Mouse (Mus musculus) CH12.LX (cell line): Measurements from ENCODE around the gene Rab1b. TPM values are rescaled to one million over a fixed set of nuclear protein-coding genes. Genes with fewer than 3 reads are reported as not detected.

Experiments
- DNase-seq: peaks from one replicate; pipeline ENCODE4 v3.0.0-alpha.2; 2013; ENCODE audit errors: extremely low read depth
- H3K27ac ChIP-seq: 2 replicates; pipeline ENCODE4 v1.5.1; 2012; ENCODE audit warnings: low read depth, mild to moderate bottlenecking, control low read depth, moderate library complexity; ENCODE audit not compliant: insufficient read depth
- H3K27me3 ChIP-seq: replicated peaks from 2 replicates; pipeline ENCODE3; 2012; ENCODE audit warnings: inconsistent platforms
- H3K36me3 ChIP-seq, 2 experiments: replicated peaks in 1 of 2; 2 replicates each; pipeline versions ENCODE3 to v1.6.1; 2012; ENCODE audit warnings: inconsistent platforms in 1 of 2, low read length in 1 of 2, mild to moderate bottlenecking in 1 of 2, mixed read lengths in 1 of 2, moderate library complexity in 1 of 2; ENCODE audit not compliant: control insufficient read depth in 1 of 2, insufficient read depth in 1 of 2
- H3K4me1 ChIP-seq, 2 experiments: 2 replicates each; pipeline ENCODE4 v1.6.1; 2012; ENCODE audit warnings: inconsistent platforms in 1 of 2, moderate library complexity in 1 of 2; ENCODE audit not compliant: insufficient read depth in 2 of 2, control insufficient read depth in 1 of 2
- H3K4me2 ChIP-seq: 2 replicates; pipeline ENCODE4 v1.6.1; 2012; ENCODE audit warnings: low read depth, mild to moderate bottlenecking, control low read depth; ENCODE audit not compliant: poor library complexity, insufficient read depth, severe bottlenecking
- H3K4me3 ChIP-seq, 3 experiments: fragments of 150-350 bp in 1 of 3; sonication (generic) in 1 of 3; replicated peaks in 1 of 3; 2 replicates each; pipeline versions ENCODE3 to v1.5.1; 2011 to 2012; ENCODE audit warnings: low read depth in 2 of 3, low read length in 2 of 3, mild to moderate bottlenecking in 2 of 3, moderate library complexity in 2 of 3, control low read depth in 1 of 3, improper control_type of control experiment in 1 of 3, inconsistent platforms in 1 of 3, mixed read lengths in 1 of 3; ENCODE audit not compliant: poor library complexity in 1 of 3
- H3K79me2 ChIP-seq: replicated peaks from 2 replicates; pipeline ENCODE4 v1.6.1; 2012; ENCODE audit warnings: mild to moderate bottlenecking, moderate library complexity; ENCODE audit not compliant: control insufficient read depth, poor library complexity, insufficient read depth, severe bottlenecking; ENCODE audit errors: extremely low read depth
- H3K9ac ChIP-seq: 2 replicates; pipeline ENCODE4 v1.6.1; 2012; ENCODE audit warnings: low read depth, mild to moderate bottlenecking, control low read depth, moderate library complexity; ENCODE audit not compliant: insufficient read depth
- H3K9me3 ChIP-seq: replicated peaks from 2 replicates; pipeline ENCODE3; 2012; ENCODE audit warnings: low read length, inconsistent platforms, mixed read lengths
- CHD1 ChIP-seq: IDR thresholded peaks from 2 replicates; pipeline ENCODE4 v1.6.1; 2012; ENCODE audit warnings: low read depth, low read length, improper control_type of control experiment, inconsistent platforms
- CTCF ChIP-seq, 2 experiments: IDR thresholded peaks in 1 of 2; conservative IDR thresholded peaks in 1 of 2; 2 replicates each; pipeline ENCODE4 v1.5.1; 2011 to 2012; ENCODE audit warnings: low read depth in 2 of 2, low read length in 2 of 2, improper control_type of control experiment in 1 of 2, inconsistent platforms in 1 of 2, mild to moderate bottlenecking in 1 of 2, moderate library complexity in 1 of 2
- ELF1 ChIP-seq: IDR thresholded peaks from 2 replicates; pipeline ENCODE4 v1.6.1; 2014; ENCODE audit warnings: low read depth, mild to moderate bottlenecking, inconsistent platforms, low read length, improper control_type of control experiment
- ETS1 ChIP-seq: conservative IDR thresholded peaks from 2 replicates; pipeline ENCODE4 v1.6.1; 2012; ENCODE audit warnings: low read depth, mild to moderate bottlenecking, inconsistent platforms, low read length, improper control_type of control experiment, moderate library complexity
- GABPA ChIP-seq: IDR thresholded peaks from 2 replicates; pipeline ENCODE4 v1.6.1; 2012; ENCODE audit warnings: low read depth, low read length, improper control_type of control experiment, inconsistent platforms; ENCODE audit not compliant: insufficient replicate concordance
- HCFC1 ChIP-seq: IDR thresholded peaks from 2 replicates; pipeline ENCODE4 v1.6.1; 2012; ENCODE audit warnings: low read depth, mild to moderate bottlenecking, inconsistent platforms, low read length, improper control_type of control experiment
- IRF4 ChIP-seq: IDR thresholded peaks from 2 replicates; pipeline ENCODE4 v1.6.1; 2014; ENCODE audit warnings: low read depth, mild to moderate bottlenecking, inconsistent platforms, low read length, improper control_type of control experiment
- JUND ChIP-seq: conservative IDR thresholded peaks from 2 replicates; pipeline ENCODE4 v1.6.1; 2011; ENCODE audit warnings: low read depth, low read length, improper control_type of control experiment
- KAT2A ChIP-seq: IDR thresholded peaks from 2 replicates; pipeline ENCODE4 v1.6.1; 2012; ENCODE audit warnings: low read length, improper control_type of control experiment, inconsistent platforms; ENCODE audit not compliant: insufficient replicate concordance
- MAFK ChIP-seq: IDR thresholded peaks from 2 replicates; pipeline ENCODE4 v1.6.1; 2011; ENCODE audit warnings: low read length, improper control_type of control experiment; ENCODE audit not compliant: insufficient replicate concordance
- MAX ChIP-seq: IDR thresholded peaks from 2 replicates; pipeline ENCODE4 v1.6.1; 2011; ENCODE audit warnings: low read length, improper control_type of control experiment
- MAZ ChIP-seq: IDR thresholded peaks from 2 replicates; pipeline ENCODE4 v1.6.1; 2012; ENCODE audit warnings: low read depth, mild to moderate bottlenecking, inconsistent platforms, low read length, improper control_type of control experiment, moderate library complexity
- MEF2A ChIP-seq: IDR thresholded peaks from 2 replicates; pipeline ENCODE4 v1.6.1; 2014; ENCODE audit warnings: low read depth, mild to moderate bottlenecking, inconsistent platforms, low read length, improper control_type of control experiment, borderline replicate concordance
- MXI1 ChIP-seq: IDR thresholded peaks from 2 replicates; pipeline ENCODE4 v1.6.1; 2011; ENCODE audit warnings: mild to moderate bottlenecking, low read depth, low read length, improper control_type of control experiment
- MYC ChIP-seq: IDR thresholded peaks from 2 replicates; pipeline ENCODE4 v1.6.1; 2011; ENCODE audit warnings: low read depth, mild to moderate bottlenecking, improper control_type of control experiment, low read length
- NELFE ChIP-seq: IDR thresholded peaks from 2 replicates; pipeline ENCODE4 v1.6.1; 2011; ENCODE audit warnings: low read depth, low read length, improper control_type of control experiment
- NRF1 ChIP-seq: IDR thresholded peaks from 2 replicates; pipeline ENCODE4 v1.6.1; 2014; ENCODE audit warnings: low read depth, mild to moderate bottlenecking, inconsistent platforms, low read length, improper control_type of control experiment, moderate library complexity
- PAX5 ChIP-seq: IDR thresholded peaks from 2 replicates; pipeline ENCODE4 v1.6.1; 2012; ENCODE audit warnings: low read length, inconsistent platforms, mixed read lengths
- RAD21 ChIP-seq: IDR thresholded peaks from 2 replicates; pipeline ENCODE4 v1.6.1; 2011; ENCODE audit warnings: low read depth, mild to moderate bottlenecking, low read length, improper control_type of control experiment, moderate library complexity
- RCOR1 ChIP-seq: conservative IDR thresholded peaks from 2 replicates; pipeline ENCODE4 v1.6.1; 2012; ENCODE audit warnings: low read depth, mild to moderate bottlenecking, inconsistent platforms, low read length, improper control_type of control experiment
- SMC3 ChIP-seq: IDR thresholded peaks from 2 replicates; pipeline ENCODE4 v1.6.1; 2011; ENCODE audit warnings: low read depth, low read length, improper control_type of control experiment
- TBP ChIP-seq: conservative IDR thresholded peaks from 2 replicates; pipeline ENCODE4 v1.6.1; 2011; ENCODE audit warnings: low read depth, low read length, improper control_type of control experiment
- TCF12 ChIP-seq: IDR thresholded peaks from 2 replicates; pipeline ENCODE4 v1.6.1; 2014; ENCODE audit warnings: low read depth, mild to moderate bottlenecking, inconsistent platforms, low read length, improper control_type of control experiment
- UBTF ChIP-seq: IDR thresholded peaks from 2 replicates; pipeline ENCODE4 v1.6.1; 2012; ENCODE audit warnings: low read depth, mild to moderate bottlenecking, inconsistent platforms, low read length, improper control_type of control experiment, moderate library complexity
- USF1 ChIP-seq: IDR thresholded peaks from 2 replicates; pipeline ENCODE4 v1.6.1; 2014; ENCODE audit warnings: low read depth, mild to moderate bottlenecking, inconsistent platforms, low read length, improper control_type of control experiment
- USF2 ChIP-seq: conservative IDR thresholded peaks from 2 replicates; pipeline ENCODE4 v1.6.1; 2011; ENCODE audit warnings: low read depth, low read length, improper control_type of control experiment
- ZKSCAN1 ChIP-seq: IDR thresholded peaks from 2 replicates; pipeline ENCODE4 v1.6.1; 2012; ENCODE audit warnings: low read depth, inconsistent platforms, low read length, improper control_type of control experiment, borderline replicate concordance
- ZNF384 ChIP-seq: IDR thresholded peaks from 2 replicates; pipeline ENCODE4 v1.6.1; 2012; ENCODE audit warnings: low read depth, low read length, improper control_type of control experiment, inconsistent platforms
- dilution Hi-C: fragments of 300-500 bp; cut with MboI; formaldehyde crosslinking; loops from 2 replicates; pipeline ENCODE4 v1.14.3; 2020; ENCODE audit warnings: low sequenced_read_pairs; ENCODE audit not compliant: extremely low pct_unique_long_range_greater_than_20kb, extremely low pct_ligation_motif_present
- in situ Hi-C: fragments of 300-500 bp; cut with MboI; formaldehyde crosslinking; loops from 3 replicates; pipeline ENCODE4 v1.14.3; 2019; ENCODE audit warnings: low sequenced_read_pairs, low pct_ligation_motif_present, low pct_unique_long_range_greater_than_20kb, mixed read lengths
- polyA plus RNA-seq: library from polyadenylated mRNA; unstranded; fragments of >175 nt; gene quantifications from 2 replicates; pipeline ENCODE4 v1.2.1, GENCODE M21; 2012; ENCODE audit warnings: low read depth; ENCODE audit not compliant: insufficient read length
- total RNA-seq, 2 experiments: library from RNA; depleted of rRNA; stranded (reverse); fragments of 300-350 nt in 1 of 2; fragments of >200 nt in 1 of 2; gene quantifications; 2 replicates each; pipeline ENCODE4 v1.2.3; 2012 to 2014

Gene Rab1b
- total and polyA plus RNA-seq, 3 experiments: 78.4 to 88.3 (median 87.1) TPM

GRCm38 (mm10) chr19:5139640-5140039, 32.8 kb upstream of the Rab1b start (continued):
- TF ChIP-seq MYC (no peak), ZKSCAN1 (no peak), NRF1 (no peak), GABPA (no peak), CTCF (conservative IDR thresholded peaks at IDR 0.05 in 1 of 2, IDR thresholded peaks at IDR 0.05 in 1 of 2; ENCODE audit: low read depth in 2 of 2, low read length in 2 of 2) (peak; percentile 53 to 85), KAT2A (no peak), SMC3 (peak; percentile 71)

- Histone ChIP-seq H3K36me3 (peaks cover 18 to 25% of the 10 kb centered on the region in 2 experiments), H3K9me3 (no peaks in the 10 kb centered on the region), H3K27me3 (peaks cover 15% of the 10 kb centered on the region), H3K79me2 (no peaks in the 10 kb centered on the region), H3K27ac (no peak overlapping the region), H3K9ac (no peak overlapping the region), H3K4me2 (no peak overlapping the region), H3K4me1 (no peaks in the 10 kb centered on the region), H3K4me3 (no peak overlapping the region)
- dilution Hi-C loops: no loop called here
- no peak for DNase-seq
- TF ChIP-seq MAZ: no peak
- TF ChIP-seq MXI1: no peak
- TF ChIP-seq RAD21: no peak
- TF ChIP-seq NELFE: no peak
- TF ChIP-seq ETS1: no peak
- TF ChIP-seq UBTF: no peak
- no peak for TF ChIP-seq TCF12
- no peak for TF ChIP-seq GABPA
- no peak for TF ChIP-seq MYC
- TF ChIP-seq TBP: no peak
- TF ChIP-seq RCOR1: no peak
- TF ChIP-seq MAX: no peak
- TF ChIP-seq USF2: no peak
- TF ChIP-seq PAX5: no peak
- no peak for TF ChIP-seq HCFC1
- in situ Hi-C loops: no loop called here
Observed at GRCm38 (mm10) chr19:5131237-5131636, 24.4 kb upstream of the Rab1b start.

GRCm38 (mm10) chr19:5129770-5130169, 22.9 kb upstream of the Rab1b start:
- Histone ChIP-seq H3K27ac (no peak overlapping the region), H3K9ac (no peak overlapping the region), H3K27me3 (peaks cover 21% of the 10 kb centered on the region), H3K36me3 (peaks cover 12 to 17% of the 10 kb centered on the region in 2 experiments), H3K4me3 (no peak overlapping the region), H3K4me1 (no peaks in the 10 kb centered on the region), H3K9me3 (no peaks in the 10 kb centered on the region), H3K79me2 (no peaks in the 10 kb centered on the region), H3K4me2 (no peak overlapping the region)
- in situ Hi-C loops: no loop called here
- DNase-seq: peak; percentile 18
- dilution Hi-C loops: no loop called here
- TF ChIP-seq MAX (no peak), RCOR1 (no peak), RAD21 (peak; percentile 33), MAFK (no peak), CHD1 (no peak), IRF4 (no peak), USF1 (no peak), ZNF384 (no peak), JUND (peak; percentile 65), CTCF (conservative IDR thresholded peaks at IDR 0.05 in 1 of 2, IDR thresholded peaks at IDR 0.05 in 1 of 2; ENCODE audit: low read depth in 2 of 2, low read length in 2 of 2) (peak; percentile 15 to 60; a peak in 3 of 4 replicates), MYC (peak; percentile 63; the same call in 1 of the 2 replicates), ELF1 (no peak), SMC3 (peak; percentile 46), MEF2A (no peak)
